Mouse (Mus musculus) intestine, postnatal 0 days (tissue): ENCODE results near the gene Rps16. TPM values are rescaled to one million over a fixed set of nuclear protein-coding genes. Genes with fewer than 3 reads are reported as not detected.

Experiments used
- ATAC-seq: fragments of 200-750 bp; cut with Nextera tagmentation; 2 replicates; pipeline ENCODE4 v1.8.0; 2017; ENCODE audit warnings: mild to moderate bottlenecking, moderate TSS enrichment, moderate library complexity
- H3K27ac ChIP-seq: fragments of 300-500 bp; sonication (generic); 2 replicates; pipeline ENCODE4 v1.5.1; 2014; ENCODE audit warnings: mild to moderate bottlenecking, low read depth, low read length, moderate library complexity
- H3K27me3 ChIP-seq: fragments of 300-500 bp; sonication (generic); replicated peaks from 2 replicates; pipeline ENCODE4 v1.6.1; 2014; ENCODE audit warnings: low read length, mixed read lengths; ENCODE audit not compliant: control insufficient read depth, insufficient read depth
- H3K36me3 ChIP-seq: fragments of 300-500 bp; sonication (generic); 2 replicates; pipeline ENCODE4 v1.6.1; 2014; ENCODE audit warnings: mild to moderate bottlenecking, moderate library complexity; ENCODE audit not compliant: control insufficient read depth, insufficient read depth
- H3K4me1 ChIP-seq: fragments of 300-500 bp; sonication (generic); replicated peaks from 2 replicates; pipeline ENCODE4 v1.6.1; 2014; ENCODE audit warnings: antibody characterized with exemption, low read length, mixed read lengths; ENCODE audit not compliant: control insufficient read depth, insufficient read depth
- H3K4me2 ChIP-seq: fragments of 300-500 bp; sonication (generic); replicated peaks from 2 replicates; pipeline ENCODE4 v1.6.1; 2014; ENCODE audit warnings: low read depth, mild to moderate bottlenecking, moderate library complexity
- H3K4me3 ChIP-seq: fragments of 300-500 bp; sonication (generic); 2 replicates; pipeline ENCODE4 v1.5.1; 2014; ENCODE audit warnings: low read depth, low read length
- H3K9ac ChIP-seq: fragments of 300-500 bp; sonication (generic); 2 replicates; pipeline ENCODE4 v1.6.1; 2014; ENCODE audit warnings: mild to moderate bottlenecking, low read depth, low read length
- H3K9me3 ChIP-seq: fragments of 300-500 bp; sonication (generic); 2 replicates; pipeline ENCODE4 v1.6.1; 2016; ENCODE audit warnings: mixed run types; ENCODE audit not compliant: control insufficient read depth
- CTCF ChIP-seq: sonication (generic); IDR thresholded peaks from 2 replicates; pipeline ENCODE4 v1.5.1; 2016; ENCODE audit warnings: low read depth, mild to moderate bottlenecking, control low read depth, antibody characterized with exemption, moderate library complexity
- WGBS: fragments of 180-500 bp; shearing (Covaris S2); extraction: QIAGEN DNeasy Blood & Tissue Kit; methylation state at CpG from one replicate; pipeline ENCODE4 v1.1.7; 2014; 5-methylcytosine and 5-hydroxymethylcytosine counted together
- polyA plus RNA-seq: library from polyadenylated mRNA; unstranded; fragments of >200 nt; fragmentation: Nextera tagmentation; extraction: Ambion mirVana; gene quantifications from 2 replicates; pipeline ENCODE4 v1.2.1, GENCODE M21; 2015

Rps16 gene
- polyA plus RNA-seq, 1 experiment from 2014 or later = 695 TPM

- TF ChIP-seq CTCF = no peak
- Histone ChIP-seq H3K27ac (peak overlapping the region; percentile 100), H3K36me3 (peaks cover 12% of the 10 kb centered on the region), H3K9ac (peak overlapping the region; percentile 98), H3K4me2 (peak overlapping the region; percentile 89), H3K4me3 (peak overlapping the region; percentile 95), H3K9me3 (no peaks in the 10 kb centered on the region), H3K4me1 (peaks cover 11% of the 10 kb centered on the region), H3K27me3 (no peaks in the 10 kb centered on the region)
- peak; percentile 11 for ATAC-seq
- under 1% methylated on average over 53 of the region's 53 CpGs for WGBS
Observed at GRCm38 (mm10) chr7:28378769-28379651, 28.6 kb downstream of the Rps16 start.

- H3K27ac ChIP-seq = peak within 1 kb of the TSS; percentile 100
- 29% methylated on average over 17 of the region's 17 CpGs for WGBS
- ATAC-seq = no peak
- peak within 1 kb of the TSS; percentile 98 for H3K9ac ChIP-seq
- H3K36me3 ChIP-seq = peaks cover 16% of the 10 kb centered on the region
- H3K4me3 ChIP-seq = peak within 1 kb of the TSS; percentile 95
- TF ChIP-seq CTCF = no peak
- H3K27me3 ChIP-seq = no peaks in the 10 kb centered on the region
- peak within 1 kb of the TSS; percentile 89 for H3K4me2 ChIP-seq
- no peaks in the 10 kb centered on the region for H3K9me3 ChIP-seq
- H3K4me1 ChIP-seq = peaks cover 14% of the 10 kb centered on the region
Observed at GRCm38 (mm10) chr7:28380237-28381016, 30.0 kb downstream of the Rps16 start, which contains the start of gene Zfp36. Zfp36 (minus strand) TSS chr7:28380253.

- TF ChIP-seq CTCF = no peak
- 3% methylated on average over 30 of the region's 30 CpGs for WGBS
- H3K9me3 ChIP-seq = no peaks in the 10 kb centered on the region
- H3K27me3 ChIP-seq = no peaks in the 10 kb centered on the region
- peak; percentile 20 for ATAC-seq
- H3K27ac ChIP-seq = peak overlapping the region; percentile 100
- peak overlapping the region; percentile 36 for H3K4me3 ChIP-seq
- peak overlapping the region; percentile 79 for H3K9ac ChIP-seq
- H3K4me2 ChIP-seq = peak overlapping the region; percentile 89
- H3K4me1 ChIP-seq = peaks cover 17% of the 10 kb centered on the region
- H3K36me3 ChIP-seq = peaks cover 24% of the 10 kb centered on the region
Observed at GRCm38 (mm10) chr7:28381017-28381790, 30.8 kb downstream of the Rps16 start.

GRCm38 (mm10) chr7:28381938-28382337 is 31.5 kb downstream of the Rps16 start:
- TF ChIP-seq CTCF = no peak
- H3K9ac ChIP-seq = peak overlapping the region; percentile 79
- no peaks in the 10 kb centered on the region for H3K9me3 ChIP-seq
- peaks cover 19% of the 10 kb centered on the region for H3K4me1 ChIP-seq
- ATAC-seq = peak; percentile 31
- H3K4me2 ChIP-seq = peak overlapping the region; percentile 89
- H3K27ac ChIP-seq = peak overlapping the region; percentile 100
- H3K36me3 ChIP-seq = peaks cover 26% of the 10 kb centered on the region
- peak overlapping the region; percentile 36 for H3K4me3 ChIP-seq
- no peaks in the 10 kb centered on the region for H3K27me3 ChIP-seq
- WGBS = under 1% methylated on average over 20 of the region's 20 CpGs

GRCm38 (mm10) chr7:28382347-28382951 is 32.0 kb downstream of the Rps16 start:
- H3K9me3 ChIP-seq = no peaks in the 10 kb centered on the region
- H3K4me3 ChIP-seq = peak overlapping the region; percentile 36
- peaks cover 24% of the 10 kb centered on the region for H3K36me3 ChIP-seq
- peak overlapping the region; percentile 79 for H3K9ac ChIP-seq
- peak overlapping the region; percentile 100 for H3K27ac ChIP-seq
- peaks cover 19% of the 10 kb centered on the region for H3K4me1 ChIP-seq
- 17% methylated on average over 10 of the region's 12 CpGs for WGBS
- H3K4me2 ChIP-seq = peak overlapping the region; percentile 89
- TF ChIP-seq CTCF = no peak
- ATAC-seq = no peak
- no peaks in the 10 kb centered on the region for H3K27me3 ChIP-seq
